Mouse (Mus musculus): Measurements from ENCODE around the gene Gm4881. TPM values are rescaled to one million over a fixed set of nuclear protein-coding genes. Genes with fewer than 3 reads are reported as not detected.

Gene Gm4881
- total and polyA plus RNA-seq, 2 experiments from 2014 or later: 3.8 to 6.4 TPM

DNA sequence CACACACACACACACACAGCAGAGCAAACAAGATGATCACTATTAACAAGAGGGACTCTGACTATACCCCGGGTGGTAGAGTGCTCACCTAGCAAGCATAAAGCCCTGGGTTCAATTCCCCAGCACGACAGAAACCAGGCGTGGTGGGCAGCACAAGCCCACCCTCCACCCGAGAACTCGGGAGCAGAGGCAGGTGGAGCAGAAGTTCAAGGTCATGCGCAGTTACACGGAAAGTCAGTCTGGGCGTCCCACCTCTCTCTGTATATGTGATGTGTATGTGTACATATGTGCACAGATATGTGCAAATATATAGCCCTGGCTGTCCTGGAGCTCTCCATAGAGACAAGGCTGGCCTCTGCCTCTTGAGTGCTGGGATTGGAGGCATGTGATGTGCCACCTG lies 23.7 kb upstream of the Gm4881 start:
- H3K9ac ChIP-seq (replicated peaks; ENCODE audit: low read length, poor library complexity, severe bottlenecking): no peak overlapping the region
- ATAC-seq (ENCODE audit: low FRiP score) (no peak), DNase-seq (ENCODE audit: low spot score) (no peak)
- 87% methylated on average over 8 of the region's 8 CpGs for WGBS
- H3K4me2 ChIP-seq (ENCODE audit: low read depth, low read length, poor library complexity, severe bottlenecking): no peak overlapping the region
- no peak overlapping the region for H3K27ac ChIP-seq (ENCODE audit: low read depth, low read length)
- TF ChIP-seq CTCF (IDR thresholded peaks at IDR 0.05): no peak
- 0 out of 2 replicates have a peak, but pooled peaks cover 2% of the 10 kb centered on the region for H3K4me1 ChIP-seq (ENCODE audit: insufficient read depth, low read length)
- no peak overlapping the region for H3K4me3 ChIP-seq (ENCODE audit: low read depth, low read length)
- H3K36me3 ChIP-seq (ENCODE audit: insufficient read depth, low read length): peaks cover 11% of the 10 kb centered on the region; the same call in 1 of the 2 replicates
- no peaks in the 10 kb centered on the region for H3K27me3 ChIP-seq (ENCODE audit: insufficient read depth, low read length)
- H3K9me3 ChIP-seq (ENCODE audit: low read length): no peaks in the 10 kb centered on the region

DNA sequence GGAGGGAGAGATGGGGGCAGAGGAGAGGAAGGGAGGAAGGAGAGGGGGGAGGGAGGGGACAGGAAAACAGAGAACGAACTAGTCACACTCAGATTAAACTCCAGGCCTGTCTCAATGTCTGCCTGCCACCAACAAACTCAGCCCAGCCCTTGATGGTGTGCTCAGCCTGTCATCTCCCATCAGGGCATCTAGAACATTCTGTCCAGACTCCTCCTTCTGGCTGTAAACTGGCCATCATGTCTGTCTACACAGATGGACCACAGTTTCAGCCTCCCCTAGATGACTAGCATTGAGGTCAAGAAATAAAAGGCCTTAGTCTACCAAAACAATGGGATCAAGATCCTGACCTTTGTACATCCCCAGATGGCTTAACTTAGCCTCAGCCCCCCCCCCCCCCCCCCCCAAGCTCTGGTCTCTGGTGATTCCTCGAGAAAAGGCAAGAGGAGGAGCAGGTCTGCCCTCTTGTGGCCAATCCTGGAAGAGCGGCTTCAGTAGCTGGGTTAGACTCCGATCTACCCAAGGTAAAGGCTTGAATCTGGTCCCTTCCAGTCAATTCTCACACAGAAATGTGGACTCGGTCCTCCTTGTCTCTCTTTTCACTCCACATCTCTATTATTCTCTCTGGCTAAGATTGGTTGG lies 20.7 kb upstream of the Gm4881 start:
- peaks cover 8% of the 10 kb centered on the region; the same call in 1 of the 2 replicates for H3K36me3 ChIP-seq (ENCODE audit: insufficient read depth, low read length)
- peak; percentile 82 for TF ChIP-seq CTCF (IDR thresholded peaks at IDR 0.05)
- WGBS: 15% methylated on average over 5 of the region's 5 CpGs
- H3K9me3 ChIP-seq (ENCODE audit: low read length): no peaks in the 10 kb centered on the region
- H3K27ac ChIP-seq (ENCODE audit: low read depth, low read length): no peak overlapping the region
- no peak for ATAC-seq (ENCODE audit: low FRiP score)
- H3K9ac ChIP-seq (replicated peaks; ENCODE audit: low read length, poor library complexity, severe bottlenecking): no peak overlapping the region
- no peak overlapping the region for H3K4me3 ChIP-seq (ENCODE audit: low read depth, low read length)
- peak; percentile 84 for DNase-seq (ENCODE audit: low spot score)
- H3K4me1 ChIP-seq (ENCODE audit: insufficient read depth, low read length): no peaks in the 10 kb centered on the region
- H3K4me2 ChIP-seq (ENCODE audit: low read depth, low read length, poor library complexity, severe bottlenecking): no peak overlapping the region
- no peaks in the 10 kb centered on the region for H3K27me3 ChIP-seq (ENCODE audit: insufficient read depth, low read length)

DNA sequence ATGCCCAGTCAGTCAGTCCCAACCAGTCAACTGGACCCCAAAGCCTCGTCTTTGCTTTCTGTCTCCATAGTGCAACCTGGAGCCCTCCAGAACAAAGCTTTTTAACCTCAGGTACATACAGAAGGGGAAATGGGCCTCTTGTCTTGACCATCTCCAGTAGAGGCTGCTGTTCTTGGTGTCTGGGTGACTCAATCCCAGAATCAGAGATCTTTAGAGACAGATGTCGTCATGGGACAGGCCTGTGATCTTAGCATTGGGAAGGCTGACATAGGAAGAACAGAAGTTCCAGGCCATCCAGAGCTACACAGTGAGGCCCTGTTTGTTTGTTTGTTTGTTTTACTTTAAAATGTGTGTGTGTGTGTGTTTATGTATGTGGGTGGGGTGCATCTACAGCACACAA lies 20.0 kb upstream of the Gm4881 start:
- H3K36me3 ChIP-seq (ENCODE audit: insufficient read depth, low read length): 0 out of 2 replicates have a peak, but pooled peaks cover 3% of the 10 kb centered on the region
- no peak overlapping the region for H3K4me3 ChIP-seq (ENCODE audit: low read depth, low read length)
- H3K27ac ChIP-seq (ENCODE audit: low read depth, low read length): no peak overlapping the region
- no peak overlapping the region for H3K4me2 ChIP-seq (ENCODE audit: low read depth, low read length, poor library complexity, severe bottlenecking)
- H3K27me3 ChIP-seq (ENCODE audit: insufficient read depth, low read length): no peaks in the 10 kb centered on the region
- no peak for DNase-seq (ENCODE audit: low spot score)
- 86% methylated on average over 2 of the region's 2 CpGs for WGBS
- H3K9me3 ChIP-seq (ENCODE audit: low read length): no peaks in the 10 kb centered on the region
- H3K4me1 ChIP-seq (ENCODE audit: insufficient read depth, low read length): no peaks in the 10 kb centered on the region
- TF ChIP-seq CTCF (IDR thresholded peaks at IDR 0.05): no peak
- ATAC-seq (ENCODE audit: low FRiP score): no peak
- H3K9ac ChIP-seq (replicated peaks; ENCODE audit: low read length, poor library complexity, severe bottlenecking): no peak overlapping the region

DNA sequence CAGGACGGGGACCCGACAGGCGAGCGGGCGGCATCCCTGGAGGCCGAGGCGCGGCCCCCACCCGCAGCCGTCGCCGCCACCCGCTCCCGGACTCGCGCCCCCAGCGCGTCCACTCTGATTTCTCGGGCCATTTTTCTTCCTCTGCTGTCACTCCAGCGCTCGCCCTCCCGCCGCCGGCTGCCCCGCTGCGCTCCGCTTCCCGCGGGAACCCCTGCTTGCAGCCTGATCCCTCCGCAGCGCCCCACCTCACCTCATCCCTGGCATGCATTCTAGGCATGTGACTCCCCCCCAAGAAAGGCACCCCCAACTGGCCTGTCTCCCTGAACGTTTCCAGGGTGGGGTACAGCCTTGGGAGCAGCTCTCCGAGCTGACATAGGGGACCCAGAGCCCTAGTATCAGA lies 10.9 kb upstream of the Gm4881 start:
- 4% methylated on average over 18 of the region's 33 CpGs for WGBS
- no peak for TF ChIP-seq CTCF (IDR thresholded peaks at IDR 0.05)
- Histone ChIP-seq H3K36me3 (ENCODE audit: insufficient read depth, low read length) (no peaks in the 10 kb centered on the region), H3K9ac (replicated peaks; ENCODE audit: low read length, poor library complexity, severe bottlenecking) (peak overlapping the region; percentile 44; the same call in 1 of the 2 replicates), H3K4me2 (ENCODE audit: low read depth, low read length, poor library complexity, severe bottlenecking) (peak overlapping the region; percentile 52), H3K27ac (ENCODE audit: low read depth, low read length) (no peak overlapping the region), H3K9me3 (ENCODE audit: low read length) (no peaks in the 10 kb centered on the region), H3K4me3 (ENCODE audit: low read depth, low read length) (peak overlapping the region; percentile 27; the same call in 1 of the 2 replicates), H3K27me3 (ENCODE audit: insufficient read depth, low read length) (peaks cover 37% of the 10 kb centered on the region), H3K4me1 (ENCODE audit: insufficient read depth, low read length) (peaks cover 3% of the 10 kb centered on the region)
- DNase-seq (ENCODE audit: low spot score) (no peak), ATAC-seq (ENCODE audit: low FRiP score) (no peak)

DNA sequence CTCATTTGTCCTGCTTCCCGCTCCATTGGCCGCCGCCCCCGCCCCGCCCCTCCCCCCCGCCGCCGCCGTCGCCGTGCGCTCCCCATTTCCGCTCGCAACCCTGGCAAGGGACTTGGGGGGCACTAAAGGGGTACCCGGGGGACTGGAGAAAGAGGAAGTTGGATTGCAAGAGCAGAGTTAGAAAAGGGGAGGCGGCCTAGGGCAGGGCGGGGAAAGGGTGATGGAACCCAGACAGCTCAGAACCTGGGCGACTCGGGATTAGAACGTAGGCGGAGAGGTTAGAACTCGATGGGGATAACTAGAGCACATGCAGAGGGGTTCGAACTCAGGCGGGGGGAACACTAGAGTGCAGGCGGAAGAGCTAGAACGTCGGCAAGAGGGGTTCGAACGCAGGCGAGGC lies 10.2 kb upstream of the Gm4881 start:
- 3% methylated on average over 29 of the region's 30 CpGs for WGBS
- H3K9ac ChIP-seq (replicated peaks; ENCODE audit: low read length, poor library complexity, severe bottlenecking): peak overlapping the region; percentile 44; the same call in 1 of the 2 replicates
- no peaks in the 10 kb centered on the region for H3K9me3 ChIP-seq (ENCODE audit: low read length)
- peak overlapping the region; percentile 52 for H3K4me2 ChIP-seq (ENCODE audit: low read depth, low read length, poor library complexity, severe bottlenecking)
- TF ChIP-seq CTCF (IDR thresholded peaks at IDR 0.05): no peak
- H3K27ac ChIP-seq (ENCODE audit: low read depth, low read length): no peak overlapping the region
- peaks cover 3% of the 10 kb centered on the region for H3K4me1 ChIP-seq (ENCODE audit: insufficient read depth, low read length)
- H3K36me3 ChIP-seq (ENCODE audit: insufficient read depth, low read length): no peaks in the 10 kb centered on the region
- H3K27me3 ChIP-seq (ENCODE audit: insufficient read depth, low read length): peaks cover 44% of the 10 kb centered on the region
- ATAC-seq (ENCODE audit: low FRiP score): no peak
- peak overlapping the region; percentile 27 for H3K4me3 ChIP-seq (ENCODE audit: low read depth, low read length)
- DNase-seq (ENCODE audit: low spot score): no peak

DNA sequence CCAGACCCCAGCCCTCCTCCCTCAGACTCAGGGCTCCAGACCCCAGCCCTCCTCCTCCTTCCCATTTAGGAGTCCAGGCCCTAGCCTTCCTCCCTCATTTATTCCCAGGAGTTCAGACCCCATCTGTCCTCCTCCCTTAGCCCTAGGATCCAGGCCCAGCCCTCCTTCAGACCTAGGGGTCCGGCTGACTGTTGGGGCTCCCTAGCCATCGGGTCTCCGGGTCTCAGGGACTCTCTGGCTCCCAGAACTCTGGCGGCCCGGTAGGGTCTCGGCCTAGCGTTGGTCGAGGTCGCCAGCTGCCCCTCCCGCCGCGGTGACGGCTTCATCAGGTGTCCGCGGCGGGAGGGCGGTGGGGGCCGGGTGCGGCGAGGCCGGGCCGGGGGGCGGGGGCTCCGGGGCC lies 9.7 kb upstream of the Gm4881 start:
- Histone ChIP-seq H3K9ac (replicated peaks; ENCODE audit: low read length, poor library complexity, severe bottlenecking) (peak overlapping the region; percentile 44; the same call in 1 of the 2 replicates), H3K27me3 (ENCODE audit: insufficient read depth, low read length) (peaks cover 47% of the 10 kb centered on the region)

More for the DNA sequence above, 9.7 kb upstream of the Gm4881 start:
- Histone ChIP-seq H3K36me3 (ENCODE audit: insufficient read depth, low read length) (no peaks in the 10 kb centered on the region), H3K4me3 (ENCODE audit: low read depth, low read length) (peak overlapping the region; percentile 27), H3K4me1 (ENCODE audit: insufficient read depth, low read length) (peaks cover 3% of the 10 kb centered on the region), H3K9me3 (ENCODE audit: low read length) (no peaks in the 10 kb centered on the region), H3K4me2 (ENCODE audit: low read depth, low read length, poor library complexity, severe bottlenecking) (peak overlapping the region; percentile 52), H3K27ac (ENCODE audit: low read depth, low read length) (no peak overlapping the region)
- no peak for ATAC-seq (ENCODE audit: low FRiP score)
- WGBS: 3% methylated on average over 21 of the region's 24 CpGs
- no peak for TF ChIP-seq CTCF (IDR thresholded peaks at IDR 0.05)
- no peak for DNase-seq (ENCODE audit: low spot score)
